Mouse (Mus musculus) bone marrow macrophage, adult 2 months (primary cell): ENCODE data around the gene Gm20388. TPM values are rescaled to one million over a fixed set of nuclear protein-coding genes. Genes with fewer than 3 reads are reported as not detected.

Source experiments
- H3K27ac ChIP-seq: 2 replicates; pipeline ENCODE4 v1.5.1; 2012; ENCODE audit warnings: low read depth, low read length; ENCODE audit not compliant: insufficient read depth
- H3K4me1 ChIP-seq: 2 replicates; pipeline ENCODE4 v1.6.1; 2012; ENCODE audit warnings: low read length; ENCODE audit not compliant: control insufficient read depth, insufficient read depth
- H3K4me3 ChIP-seq: 2 replicates; pipeline ENCODE4 v1.5.1; 2012; ENCODE audit warnings: mild to moderate bottlenecking, low read length, moderate library complexity; ENCODE audit not compliant: insufficient read depth
- CTCF ChIP-seq: IDR thresholded peaks from 2 replicates; pipeline ENCODE4 v1.5.1; 2012; ENCODE audit warnings: low read depth, mild to moderate bottlenecking, low read length, moderate library complexity
- POLR2A ChIP-seq: IDR thresholded peaks from 2 replicates; pipeline ENCODE4 v1.6.1; 2012; ENCODE audit warnings: mild to moderate bottlenecking, low read depth, low read length, borderline replicate concordance
- polyA plus RNA-seq: library from polyadenylated mRNA; stranded (reverse); fragments of >200 nt; gene quantifications from 2 replicates; pipeline ENCODE4 v1.2.4, GENCODE M21; 2012; ENCODE audit not compliant: missing spikeins, insufficient read depth, insufficient read length

Gm20388 gene
- polyA plus RNA-seq, 1 experiment = 32.7 TPM

DNA sequence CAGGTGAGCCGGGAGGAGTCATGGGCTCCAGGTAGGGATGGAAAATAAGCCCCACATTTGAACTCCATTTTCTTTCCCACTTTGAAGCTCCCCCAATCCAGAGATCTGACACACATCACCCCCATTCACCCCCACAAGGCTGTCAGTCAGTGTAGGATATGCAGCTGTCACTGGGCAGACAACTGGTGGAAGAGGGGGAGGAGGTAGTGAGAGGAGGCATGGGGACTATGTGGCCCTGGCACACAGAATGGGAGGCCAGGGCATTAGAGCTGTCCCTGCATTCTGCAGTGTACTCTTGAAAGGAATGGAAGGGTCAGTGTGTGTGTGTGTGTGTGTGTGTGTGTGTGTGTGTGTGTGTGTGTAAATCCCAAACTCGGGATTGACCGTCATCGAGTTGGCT lies 3984.6 kb downstream of the Gm20388 start:
- no peak overlapping the region for H3K27ac ChIP-seq

DNA sequence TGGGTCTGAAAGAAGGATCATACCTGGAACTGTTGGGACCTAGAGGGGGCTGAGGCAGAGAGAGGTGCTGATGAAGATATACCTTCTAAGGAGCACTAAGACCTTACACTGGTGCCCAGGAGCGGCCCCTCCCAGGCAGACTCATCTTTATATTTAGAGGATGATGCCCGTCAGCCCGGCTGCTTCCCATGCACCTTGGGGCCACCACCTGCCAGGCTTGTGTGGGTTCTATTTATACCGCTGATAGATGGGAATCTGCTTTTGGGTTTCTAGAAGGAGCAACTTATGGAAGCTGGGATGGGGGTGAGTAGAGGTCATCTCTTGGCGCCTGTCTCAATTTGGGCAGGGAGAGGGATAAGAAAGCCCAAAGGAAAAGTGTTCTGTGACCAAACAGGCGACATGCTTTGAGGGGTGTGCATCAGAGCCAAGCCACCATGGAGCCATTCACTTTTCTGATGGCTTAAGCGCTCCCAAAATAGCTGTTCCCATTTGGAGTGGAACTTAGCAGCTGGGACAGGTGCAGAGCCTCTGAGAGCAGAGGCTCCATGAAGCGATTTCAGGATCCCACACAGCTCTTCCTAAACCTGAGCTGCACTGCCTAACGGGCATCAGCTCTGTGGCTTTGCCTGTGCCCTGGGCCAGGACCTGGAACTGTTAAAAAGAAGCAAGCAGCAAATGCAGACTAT lies 3985.2 kb downstream of the Gm20388 start:
- no peak overlapping the region for H3K4me3 ChIP-seq
- TF ChIP-seq POLR2A = no peak
- no peak for TF ChIP-seq CTCF
- H3K4me1 ChIP-seq = peaks cover 3% of the 10 kb centered on the region; the same call in 1 of the 2 replicates
- H3K27ac ChIP-seq = no peak overlapping the region

More for the DNA sequence above, 3984.6 kb downstream of the Gm20388 start:
- no peak for TF ChIP-seq POLR2A
- no peak for TF ChIP-seq CTCF
- H3K4me1 ChIP-seq = peaks cover 3% of the 10 kb centered on the region; the same call in 1 of the 2 replicates
- H3K4me3 ChIP-seq = no peak overlapping the region

- no peak overlapping the region for H3K27ac ChIP-seq
- TF ChIP-seq POLR2A (no peak), CTCF (no peak)
- no peak overlapping the region for H3K4me3 ChIP-seq
- H3K4me1 ChIP-seq = peaks cover 3% of the 10 kb centered on the region; the same call in 1 of the 2 replicates
Measured at GRCm38 (mm10) chr8:123896366-123896761, 3985.7 kb downstream of the Gm20388 start.

GRCm38 (mm10) chr8:123896774-123897173 lies 3986.1 kb downstream of the Gm20388 start:
- Histone ChIP-seq H3K4me1 (peaks cover 3% of the 10 kb centered on the region; the same call in 1 of the 2 replicates), H3K4me3 (no peak overlapping the region), H3K27ac (no peak overlapping the region)
- TF ChIP-seq CTCF = no peak
- no peak for TF ChIP-seq POLR2A

DNA sequence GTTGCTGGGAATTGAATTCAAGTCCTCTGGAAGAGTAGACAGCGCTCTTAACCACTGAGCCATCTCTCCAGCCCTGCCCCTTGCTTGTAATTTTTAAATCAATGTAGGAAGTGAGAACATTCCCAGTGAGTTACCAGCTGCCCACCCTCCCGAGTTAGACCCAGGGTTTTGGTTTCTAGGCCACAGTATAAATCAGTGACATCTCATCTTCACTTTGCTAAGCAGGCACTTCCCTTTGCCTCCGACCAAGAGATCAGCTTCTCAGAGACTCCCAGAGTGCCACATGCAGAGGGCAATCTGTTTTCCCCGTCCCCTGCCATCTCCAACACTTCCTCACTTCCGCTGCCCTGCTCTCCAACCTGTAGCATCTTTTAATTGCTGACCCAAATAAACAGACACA lies 3987.9 kb downstream of the Gm20388 start:
- H3K4me3 ChIP-seq = no peak overlapping the region
- H3K4me1 ChIP-seq = no peaks in the 10 kb centered on the region
- H3K27ac ChIP-seq = no peak overlapping the region
- TF ChIP-seq CTCF (no peak), POLR2A (no peak)

DNA sequence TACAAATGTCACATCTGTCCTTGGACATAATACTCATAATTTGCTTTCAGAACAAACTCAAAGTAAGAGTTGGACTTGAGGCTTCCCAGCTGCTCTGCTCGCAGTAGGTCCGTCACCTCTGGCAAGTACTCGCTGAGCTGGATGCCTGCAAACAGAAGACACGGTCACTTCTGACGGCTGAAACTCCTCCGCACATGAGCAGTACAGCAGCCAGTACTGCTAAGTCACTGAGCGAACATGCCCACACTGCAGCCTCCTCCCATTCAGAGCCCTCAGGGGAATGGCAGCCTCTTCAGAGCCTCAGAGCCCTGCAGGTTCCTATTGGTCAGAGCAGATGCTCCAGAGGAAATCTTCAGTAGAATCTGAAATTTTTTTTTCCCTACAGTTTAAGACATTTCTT lies 3988.7 kb downstream of the Gm20388 start:
- no peak overlapping the region for H3K4me3 ChIP-seq
- H3K27ac ChIP-seq = no peak overlapping the region
- TF ChIP-seq CTCF (no peak), POLR2A (no peak)
- H3K4me1 ChIP-seq = no peaks in the 10 kb centered on the region

DNA sequence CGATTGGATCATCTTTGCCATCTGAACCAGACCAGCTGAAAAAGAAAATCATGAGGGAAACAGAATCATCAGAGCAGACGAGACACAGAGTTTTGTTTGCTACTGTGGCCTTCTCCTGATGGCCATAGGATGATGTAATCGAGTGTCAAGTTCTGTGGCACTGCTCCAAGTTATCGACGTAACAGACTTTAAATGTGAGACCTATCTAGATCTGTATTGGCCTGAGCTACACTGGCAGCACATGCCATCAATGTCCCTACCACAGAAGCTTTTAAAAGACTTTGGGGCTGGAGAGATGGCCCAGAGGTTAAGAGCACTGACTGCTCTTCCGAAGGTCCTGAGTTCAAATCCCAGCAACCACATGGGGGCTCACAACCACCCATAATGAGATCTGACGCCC lies 3992.0 kb downstream of the Gm20388 start:
- Histone ChIP-seq H3K4me1 (no peaks in the 10 kb centered on the region), H3K27ac (no peak overlapping the region), H3K4me3 (no peak overlapping the region)
- TF ChIP-seq POLR2A (no peak), CTCF (no peak)

GRCm38 (mm10) chr8:123907604-123908003 lies 3997.0 kb downstream of the Gm20388 start:
- no peak overlapping the region for H3K4me3 ChIP-seq
- H3K27ac ChIP-seq = no peak overlapping the region
- no peak for TF ChIP-seq POLR2A
- TF ChIP-seq CTCF = no peak
- H3K4me1 ChIP-seq = no peaks in the 10 kb centered on the region

- H3K4me3 ChIP-seq = no peak overlapping the region
- no peak overlapping the region for H3K27ac ChIP-seq
- no peak for TF ChIP-seq CTCF
- no peak for TF ChIP-seq POLR2A
- no peaks in the 10 kb centered on the region for H3K4me1 ChIP-seq
Measured at GRCm38 (mm10) chr8:123912265-123912664, 4001.6 kb downstream of the Gm20388 start.

- TF ChIP-seq POLR2A = no peak
- TF ChIP-seq CTCF = no peak
- H3K4me1 ChIP-seq = no peaks in the 10 kb centered on the region
- no peak overlapping the region for H3K4me3 ChIP-seq
- no peak overlapping the region for H3K27ac ChIP-seq
Measured at GRCm38 (mm10) chr8:123914635-123915034, 4004.0 kb downstream of the Gm20388 start.
